9 mouse cellular contexts compared by ENCODE assay signal in genomic region chr1:75652547-75652946, GRCm38 (mm10).
DNase-seq lines count a peak whose midpoint lies in the region; ATAC-seq and TF ChIP-seq lines count a peak whose summit lies in the region.
"Had no signal": no experiment of that assay in that cellular context is flagged by ENCODE, and none has a peak within 500 bp of the region (broad histone marks: within the 10 kb centered on the region; RNA-seq: fewer than 3 reads in every experiment).

No protein-coding gene starts in this region.

- peak; percentile 77 for DNase-seq in liver, adult 2 months (ENCODE audit: extremely low read depth, low read depth, low spot score)
- DNase-seq in liver: no peak
- peak; percentile 41 to 58 for DNase-seq in adrenal gland, adult 18-20 months (ENCODE audit: low spot score in 2 of 2)
- peak; percentile 93 for DNase-seq in embryo, embryonic 10.5 days (ENCODE audit: low spot score)
- DNase-seq in heart, postnatal 36 days: peak; percentile 49 to 57
- peak; percentile 62 to 78 for DNase-seq in layer of hippocampus, postnatal 25 days (ENCODE audit: extremely low spot score in 1 of 2, low spot score in 1 of 2)
- peak; percentile 61 for DNase-seq in midbrain, embryonic 10.5 days (ENCODE audit: low spot score)

- no peak for TF ChIP-seq CTCF in liver, adult 2 months (IDR thresholded peaks at IDR 0.05; ENCODE audit: low read depth, low read length)

- ATAC-seq in monocyte, adult 5-6 weeks (replicated peaks; ENCODE audit: insufficient number of reproducible peaks, low FRiP score, low TSS enrichment, poor library complexity, severe bottlenecking): no peak

- no peak overlapping the region for H3K4me3 ChIP-seq in liver, adult 2 months (ENCODE audit: insufficient read depth, low read depth, low read length)
- H3K4me3 ChIP-seq in midbrain, embryonic 10.5 days: no peak overlapping the region
- H3K4me3 ChIP-seq: megakaryocyte, embryonic 14.5 days had no signal

- no peaks in the 10 kb centered on the region for H3K36me3 ChIP-seq in liver, adult 2 months (ENCODE audit: control insufficient read depth, insufficient read depth, low read length)
- H3K36me3 ChIP-seq in midbrain, embryonic 10.5 days: no peaks in the 10 kb centered on the region

- TF ChIP-seq POLR2A in liver, adult 2 months (IDR thresholded peaks at IDR 0.05; ENCODE audit: extremely low read depth, insufficient read depth, low read length): no peak

- H3K27me3 ChIP-seq in liver, adult 2 months (ENCODE audit: control insufficient read depth, insufficient read depth, low read length): peaks cover 2% of the 10 kb centered on the region; the same call in 1 of the 2 replicates
- H3K27me3 ChIP-seq in midbrain, embryonic 10.5 days (ENCODE audit: low read depth, poor library complexity, severe bottlenecking): peaks cover 50% of the 10 kb centered on the region
- H3K27me3 ChIP-seq: megakaryocyte, embryonic 14.5 days had no signal

- no peaks in the 10 kb centered on the region for H3K9me3 ChIP-seq in midbrain, embryonic 10.5 days (replicated peaks)

- 9% methylated on average over 10 of the region's 10 CpGs for WGBS in liver, adult 2 months
- WGBS in midbrain, embryonic 10.5 days: 10% methylated on average over 10 of the region's 10 CpGs

- no peak overlapping the region for H3K27ac ChIP-seq in liver, adult 2 months (replicated peaks; ENCODE audit: insufficient read depth, low read depth, low read length)
- H3K27ac ChIP-seq in midbrain, embryonic 10.5 days (replicated peaks): no peak overlapping the region

- H3K4me1 ChIP-seq in liver, adult 2 months (ENCODE audit: control insufficient read depth, insufficient read depth, low read length): 0 out of 2 replicates have a peak, but pooled peaks cover 3% of the 10 kb centered on the region
- peaks cover 30% of the 10 kb centered on the region for H3K4me1 ChIP-seq in midbrain, embryonic 10.5 days

- H3K9ac ChIP-seq in liver, adult 2 months (ENCODE audit: low read depth, low read length): no peak overlapping the region

- H3K79me2 ChIP-seq in liver, adult 2 months (ENCODE audit: control insufficient read depth, insufficient read depth, low read length): no peaks in the 10 kb centered on the region

- intact Hi-C loops in heart, postnatal 36 days (cut with DNase I): loop anchor here (5.0 kb wide), 1 partner anchor 275 kb away; no protein-coding TSS in a partner anchor
